Mouse (Mus musculus): ENCODE results near the gene Cyct. TPM values are rescaled to one million over a fixed set of nuclear protein-coding genes. Genes with fewer than 3 reads are reported as not detected.

Gene Cyct
- total and polyA plus RNA-seq, 3 experiments = not detected

DNA sequence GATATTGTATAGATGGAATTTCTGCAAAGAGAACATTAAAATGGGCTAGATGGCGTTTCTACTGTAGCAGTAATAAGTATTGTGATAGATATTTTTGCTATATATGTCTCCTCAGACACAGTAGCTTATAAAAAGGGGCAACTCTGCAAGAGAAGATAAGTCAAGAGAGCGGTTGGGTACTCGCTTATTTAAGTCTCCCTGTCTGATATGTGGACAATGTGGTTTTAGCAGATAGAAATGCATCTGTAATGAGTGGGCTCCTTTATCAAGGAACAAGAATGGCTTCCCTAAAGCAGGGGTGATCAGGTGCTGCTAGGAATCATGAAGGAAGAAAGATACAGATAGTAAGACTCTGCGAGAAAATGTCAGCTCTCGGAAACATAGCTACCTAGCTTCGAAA lies 39.9 kb downstream of the Cyct start:
- H3K4me3 ChIP-seq (replicated peaks in 1 of 3; ENCODE audit: low read depth in 2 of 3, low read length in 2 of 3, poor library complexity in 1 of 3) = no peak overlapping the region
- H3K9me3 ChIP-seq (replicated peaks; ENCODE audit: low read length) = no peaks in the 10 kb centered on the region
- H3K27ac ChIP-seq (ENCODE audit: insufficient read depth, low read depth) = no peak overlapping the region
- dilution Hi-C loops (cut with MboI; ENCODE audit: extremely low pct_ligation_motif_present, extremely low pct_unique_long_range_greater_than_20kb, low sequenced_read_pairs) = no loop called here
- no peak overlapping the region for H3K9ac ChIP-seq (ENCODE audit: insufficient read depth, low read depth)
- H3K4me2 ChIP-seq (ENCODE audit: insufficient read depth, low read depth, poor library complexity, severe bottlenecking) = no peak overlapping the region
- no peaks in the 10 kb centered on the region for H3K36me3 ChIP-seq (replicated peaks in 1 of 2; ENCODE audit: control insufficient read depth in 1 of 2, insufficient read depth in 1 of 2, low read length in 1 of 2)
- no peak for TF ChIP-seq CTCF (conservative IDR thresholded peaks at IDR 0.05 in 1 of 2, IDR thresholded peaks at IDR 0.05 in 1 of 2; ENCODE audit: low read depth in 2 of 2, low read length in 2 of 2)
- H3K4me1 ChIP-seq (ENCODE audit: control insufficient read depth in 1 of 2, insufficient read depth in 2 of 2) = no peaks in the 10 kb centered on the region
- in situ Hi-C loops (cut with MboI; ENCODE audit: low pct_ligation_motif_present, low pct_unique_long_range_greater_than_20kb, low sequenced_read_pairs) = no loop called here
- H3K79me2 ChIP-seq (replicated peaks; ENCODE audit: control insufficient read depth, extremely low read depth, insufficient read depth, poor library complexity, severe bottlenecking) = no peaks in the 10 kb centered on the region
- no peaks in the 10 kb centered on the region for H3K27me3 ChIP-seq (replicated peaks)
- DNase-seq (ENCODE audit: extremely low read depth) = no peak

DNA sequence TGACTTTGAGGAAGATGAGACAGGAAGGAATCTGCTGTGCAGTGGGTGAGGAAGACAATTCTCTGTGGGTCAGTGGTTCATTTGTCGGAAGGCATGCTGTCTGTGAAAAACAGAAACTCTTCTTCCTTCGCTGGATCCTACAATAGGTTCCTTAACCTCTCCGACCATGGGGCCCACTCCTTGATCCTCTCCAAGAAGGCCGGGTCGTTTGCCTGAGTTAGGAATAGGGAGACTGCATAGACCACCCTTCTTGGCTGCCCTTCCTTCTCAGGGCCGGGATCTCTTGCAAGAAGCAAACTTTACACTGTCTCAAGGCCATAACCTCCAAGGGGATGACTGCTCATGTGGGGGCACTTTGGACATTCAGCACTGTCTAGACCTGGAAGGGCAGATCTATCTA lies 41.0 kb downstream of the Cyct start:
- H3K4me2 ChIP-seq (ENCODE audit: insufficient read depth, low read depth, poor library complexity, severe bottlenecking) = no peak overlapping the region
- no peak overlapping the region for H3K4me3 ChIP-seq (replicated peaks in 1 of 3; ENCODE audit: low read depth in 2 of 3, low read length in 2 of 3, poor library complexity in 1 of 3)
- no peak overlapping the region for H3K9ac ChIP-seq (ENCODE audit: insufficient read depth, low read depth)
- H3K27me3 ChIP-seq (replicated peaks) = no peaks in the 10 kb centered on the region
- H3K4me1 ChIP-seq (ENCODE audit: control insufficient read depth in 1 of 2, insufficient read depth in 2 of 2) = no peaks in the 10 kb centered on the region
- in situ Hi-C loops (cut with MboI; ENCODE audit: low pct_ligation_motif_present, low pct_unique_long_range_greater_than_20kb, low sequenced_read_pairs) (no loop called here), dilution Hi-C loops (cut with MboI; ENCODE audit: extremely low pct_ligation_motif_present, extremely low pct_unique_long_range_greater_than_20kb, low sequenced_read_pairs) (no loop called here)
- no peak overlapping the region for H3K27ac ChIP-seq (ENCODE audit: insufficient read depth, low read depth)
- no peaks in the 10 kb centered on the region for H3K36me3 ChIP-seq (replicated peaks in 1 of 2; ENCODE audit: control insufficient read depth in 1 of 2, insufficient read depth in 1 of 2, low read length in 1 of 2)
- no peaks in the 10 kb centered on the region for H3K9me3 ChIP-seq (replicated peaks; ENCODE audit: low read length)
- no peak for DNase-seq (ENCODE audit: extremely low read depth)
- TF ChIP-seq BHLHE40 (IDR thresholded peaks at IDR 0.05; ENCODE audit: low read depth, low read length) (no peak), POLR2AphosphoS2 (IDR thresholded peaks at IDR 0.05; ENCODE audit: low read depth, low read length) (no peak), NRF1 (IDR thresholded peaks at IDR 0.05; ENCODE audit: low read depth, low read length) (no peak), MYC (IDR thresholded peaks at IDR 0.05; ENCODE audit: low read depth, low read length) (no peak), ZC3H11A (IDR thresholded peaks at IDR 0.05; ENCODE audit: low read depth, low read length) (no peak), RAD21 (IDR thresholded peaks at IDR 0.05; ENCODE audit: low read depth, low read length) (no peak), POLR2A (IDR thresholded peaks at IDR 0.05; ENCODE audit: low read depth, low read length) (no peak), ZMIZ1 (IDR thresholded peaks at IDR 0.05; ENCODE audit: low read depth, low read length) (no peak), CHD1 (IDR thresholded peaks at IDR 0.05; ENCODE audit: low read depth, low read length) (no peak)
- H3K79me2 ChIP-seq (replicated peaks; ENCODE audit: control insufficient read depth, extremely low read depth, insufficient read depth, poor library complexity, severe bottlenecking) = no peaks in the 10 kb centered on the region

Other genes starting within 250 kb of the Cyct start
- gene Pde11a, start 21.7 kb downstream of the Cyct start, total RNA-seq (2012; rRNA removed) = 0.08 and 0.38 TPM in 2 replicates
- gene Pde11a, start 21.7 kb downstream of the Cyct start, total RNA-seq (2014; rRNA removed) = 0.20 and 0.21 TPM in 2 replicates
- 0.14 and 0.34 TPM in 2 replicates for gene Pde11a, start 21.7 kb downstream of the Cyct start, polyA plus RNA-seq (2012; ENCODE audit: insufficient read length, low read depth)
- 53.7 and 60.2 TPM in 2 replicates for gene Rbm45, start 9.5 kb upstream of the Cyct start, total RNA-seq (2012; rRNA removed)
- 59.7 and 61.4 TPM in 2 replicates for gene Rbm45, start 9.5 kb upstream of the Cyct start, total RNA-seq (2014; rRNA removed)
- gene Rbm45, start 9.5 kb upstream of the Cyct start, polyA plus RNA-seq (2012; ENCODE audit: insufficient read length, low read depth) = 53.3 and 56.0 TPM in 2 replicates
- 0.38 TPM in 1 of 2 replicates, not detected in the other for gene Osbpl6, start 46.1 kb upstream of the Cyct start, total RNA-seq (2012; rRNA removed)
- gene Osbpl6, start 46.1 kb upstream of the Cyct start, total RNA-seq (2014; rRNA removed) = 0.19 TPM in 2 replicates
- gene Osbpl6, start 46.1 kb upstream of the Cyct start, polyA plus RNA-seq (2012; ENCODE audit: insufficient read length, low read depth) = 0.35 and 0.60 TPM in 2 replicates

Data from CH12.LX (cell line).